Mouse (Mus musculus): ENCODE data around the gene Banp. TPM values are rescaled to one million over a fixed set of nuclear protein-coding genes. Genes with fewer than 3 reads are reported as not detected.

The Banp gene
- polyA plus RNA-seq, 1 experiment from 2014 or later, result 9.4 TPM

- ATAC-seq, result no peak
- Histone ChIP-seq H3K4me2 (replicated peaks; ENCODE audit: low read depth) (no peak overlapping the region), H3K27ac (ENCODE audit: low read depth, low read length) (no peak overlapping the region), H3K4me3 (ENCODE audit: low read depth, low read length) (no peak overlapping the region), H3K9me3 (ENCODE audit: control insufficient read depth) (no peaks in the 10 kb centered on the region), H3K9ac (ENCODE audit: low read depth, low read length) (no peak overlapping the region), H3K36me3 (ENCODE audit: control insufficient read depth, insufficient read depth) (peaks cover 42% of the 10 kb centered on the region), H3K4me1 (replicated peaks; ENCODE audit: control insufficient read depth, insufficient read depth, low read length) (no peaks in the 10 kb centered on the region), H3K27me3 (replicated peaks; ENCODE audit: control insufficient read depth, insufficient read depth, low read length) (no peaks in the 10 kb centered on the region)
- TF ChIP-seq CTCF (IDR thresholded peaks at IDR 0.05; ENCODE audit: low read depth), result no peak
- 76% methylated on average over 4 of the region's 4 CpGs for WGBS
These were observed 73.2 kb downstream of the Banp start for GRCm38 (mm10) chr8:122022705-122023104.

GRCm38 (mm10) chr8:122025546-122025945, 76.0 kb downstream of the Banp start:
- Histone ChIP-seq H3K4me2 (replicated peaks; ENCODE audit: low read depth) (no peak overlapping the region), H3K4me3 (ENCODE audit: low read depth, low read length) (no peak overlapping the region), H3K27ac (ENCODE audit: low read depth, low read length) (no peak overlapping the region), H3K9ac (ENCODE audit: low read depth, low read length) (no peak overlapping the region), H3K9me3 (ENCODE audit: control insufficient read depth) (no peaks in the 10 kb centered on the region), H3K27me3 (replicated peaks; ENCODE audit: control insufficient read depth, insufficient read depth, low read length) (no peaks in the 10 kb centered on the region), H3K36me3 (ENCODE audit: control insufficient read depth, insufficient read depth) (peaks cover 42% of the 10 kb centered on the region), H3K4me1 (replicated peaks; ENCODE audit: control insufficient read depth, insufficient read depth, low read length) (no peaks in the 10 kb centered on the region)
- TF ChIP-seq CTCF (IDR thresholded peaks at IDR 0.05; ENCODE audit: low read depth), result no peak
- 92% methylated on average over 9 of the region's 9 CpGs for WGBS
- no peak for ATAC-seq

- WGBS, result 69% methylated on average over 4 of the region's 4 CpGs
These were observed 78.6 kb downstream of the Banp start for GRCm38 (mm10) chr8:122028116-122028515.

DNA sequence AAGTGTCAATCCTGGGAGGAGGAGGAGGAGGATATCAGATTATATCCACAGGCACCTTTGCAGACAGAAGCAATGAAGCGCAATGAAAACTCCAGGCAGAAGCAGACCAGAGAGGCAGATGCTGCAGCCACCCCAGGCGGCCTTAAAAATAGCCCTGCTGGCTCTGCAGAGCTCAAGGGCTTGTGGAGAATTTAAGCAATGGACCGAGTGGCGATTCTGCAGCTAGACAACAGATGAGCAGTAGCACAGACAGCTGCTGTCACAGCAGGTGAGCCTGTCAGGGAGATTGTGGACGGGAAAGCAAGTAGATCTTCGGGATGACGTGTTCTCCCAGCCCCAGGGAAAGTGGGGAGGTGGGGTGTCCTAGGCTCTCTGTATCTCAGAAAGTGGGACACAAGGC, 81.4 kb downstream of the Banp start:
- Histone ChIP-seq H3K27ac (ENCODE audit: low read depth, low read length) (no peak overlapping the region), H3K9me3 (ENCODE audit: control insufficient read depth) (no peaks in the 10 kb centered on the region), H3K27me3 (replicated peaks; ENCODE audit: control insufficient read depth, insufficient read depth, low read length) (no peaks in the 10 kb centered on the region), H3K36me3 (ENCODE audit: control insufficient read depth, insufficient read depth) (peaks cover 11% of the 10 kb centered on the region; the same call in 1 of the 2 replicates), H3K9ac (ENCODE audit: low read depth, low read length) (no peak overlapping the region), H3K4me3 (ENCODE audit: low read depth, low read length) (no peak overlapping the region), H3K4me1 (replicated peaks; ENCODE audit: control insufficient read depth, insufficient read depth, low read length) (no peaks in the 10 kb centered on the region), H3K4me2 (replicated peaks; ENCODE audit: low read depth) (no peak overlapping the region)
- TF ChIP-seq CTCF (IDR thresholded peaks at IDR 0.05; ENCODE audit: low read depth), result no peak
- no peak for ATAC-seq
- 79% methylated on average over 7 of the region's 7 CpGs for WGBS

More at GRCm38 (mm10) chr8:122028116-122028515, 78.6 kb downstream of the Banp start:
- H3K4me2 ChIP-seq (replicated peaks; ENCODE audit: low read depth), result no peak overlapping the region
- no peaks in the 10 kb centered on the region for H3K9me3 ChIP-seq (ENCODE audit: control insufficient read depth)
- H3K36me3 ChIP-seq (ENCODE audit: control insufficient read depth, insufficient read depth), result peaks cover 37% of the 10 kb centered on the region
- H3K4me1 ChIP-seq (replicated peaks; ENCODE audit: control insufficient read depth, insufficient read depth, low read length), result no peaks in the 10 kb centered on the region
- no peak overlapping the region for H3K4me3 ChIP-seq (ENCODE audit: low read depth, low read length)
- H3K27ac ChIP-seq (ENCODE audit: low read depth, low read length), result no peak overlapping the region
- no peak overlapping the region for H3K9ac ChIP-seq (ENCODE audit: low read depth, low read length)
- no peak for TF ChIP-seq CTCF (IDR thresholded peaks at IDR 0.05; ENCODE audit: low read depth)
- no peaks in the 10 kb centered on the region for H3K27me3 ChIP-seq (replicated peaks; ENCODE audit: control insufficient read depth, insufficient read depth, low read length)
- ATAC-seq, result no peak

DNA sequence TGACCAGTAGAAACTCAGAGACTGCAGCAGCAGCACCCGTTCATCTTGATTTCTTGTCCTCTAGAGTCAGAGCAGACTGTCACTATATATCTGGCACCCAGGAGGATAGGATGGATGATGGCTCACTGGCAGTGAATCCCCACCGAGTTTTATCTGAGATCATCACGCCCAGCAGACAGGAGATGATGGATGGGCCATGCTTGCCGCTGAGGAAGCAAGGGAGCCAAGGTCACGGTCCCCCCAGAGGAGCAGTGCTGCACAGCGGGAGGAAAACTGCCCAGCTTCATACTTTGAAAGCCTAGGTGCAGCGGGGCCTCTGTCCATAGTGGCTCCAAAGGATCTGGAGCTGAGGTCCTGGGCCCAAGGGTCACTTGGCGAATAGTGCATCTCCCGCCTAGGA, 83.2 kb downstream of the Banp start:
- ATAC-seq, result no peak
- no peak overlapping the region for H3K4me3 ChIP-seq (ENCODE audit: low read depth, low read length)
- 30% methylated on average over 9 of the region's 9 CpGs for WGBS
- no peaks in the 10 kb centered on the region for H3K9me3 ChIP-seq (ENCODE audit: control insufficient read depth)
- H3K27me3 ChIP-seq (replicated peaks; ENCODE audit: control insufficient read depth, insufficient read depth, low read length), result no peaks in the 10 kb centered on the region
- H3K4me2 ChIP-seq (replicated peaks; ENCODE audit: low read depth), result no peak overlapping the region
- no peak overlapping the region for H3K27ac ChIP-seq (ENCODE audit: low read depth, low read length)
- H3K4me1 ChIP-seq (replicated peaks; ENCODE audit: control insufficient read depth, insufficient read depth, low read length), result no peaks in the 10 kb centered on the region
- TF ChIP-seq CTCF (IDR thresholded peaks at IDR 0.05; ENCODE audit: low read depth), result no peak
- H3K36me3 ChIP-seq (ENCODE audit: control insufficient read depth, insufficient read depth), result no peaks in the 10 kb centered on the region
- no peak overlapping the region for H3K9ac ChIP-seq (ENCODE audit: low read depth, low read length)

- Histone ChIP-seq H3K36me3 (ENCODE audit: control insufficient read depth, insufficient read depth) (no peaks in the 10 kb centered on the region), H3K27ac (ENCODE audit: low read depth, low read length) (no peak overlapping the region), H3K27me3 (replicated peaks; ENCODE audit: control insufficient read depth, insufficient read depth, low read length) (no peaks in the 10 kb centered on the region), H3K4me2 (replicated peaks; ENCODE audit: low read depth) (no peak overlapping the region), H3K4me1 (replicated peaks; ENCODE audit: control insufficient read depth, insufficient read depth, low read length) (no peaks in the 10 kb centered on the region), H3K4me3 (ENCODE audit: low read depth, low read length) (no peak overlapping the region), H3K9me3 (ENCODE audit: control insufficient read depth) (no peaks in the 10 kb centered on the region), H3K9ac (ENCODE audit: low read depth, low read length) (no peak overlapping the region)
- 74% methylated on average over 7 of the region's 7 CpGs for WGBS
- TF ChIP-seq CTCF (IDR thresholded peaks at IDR 0.05; ENCODE audit: low read depth), result no peak
- no peak for ATAC-seq
These were observed 86.0 kb downstream of the Banp start for GRCm38 (mm10) chr8:122035543-122035942.

DNA sequence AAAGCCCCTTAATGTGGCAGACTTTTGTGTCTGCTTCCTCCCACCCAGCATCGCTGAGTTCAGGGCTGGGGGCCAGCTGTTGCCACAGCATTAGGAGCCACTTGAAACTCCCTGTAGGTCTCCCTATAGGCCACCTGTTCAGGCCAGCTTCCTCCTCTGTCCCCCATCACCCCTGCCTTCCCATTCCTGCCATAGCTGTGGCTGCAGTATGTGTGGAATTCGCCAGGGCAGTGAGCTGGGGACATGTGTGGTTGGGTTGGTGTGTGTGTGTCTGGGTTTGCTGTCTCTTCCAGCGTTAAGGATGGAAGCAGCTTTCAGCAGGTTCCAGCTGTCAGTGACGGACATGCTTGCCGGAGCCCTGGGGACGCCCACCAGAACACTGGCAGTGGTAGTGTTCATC, 86.8 kb downstream of the Banp start:
- Histone ChIP-seq H3K36me3 (ENCODE audit: control insufficient read depth, insufficient read depth) (no peaks in the 10 kb centered on the region), H3K27me3 (replicated peaks; ENCODE audit: control insufficient read depth, insufficient read depth, low read length) (no peaks in the 10 kb centered on the region), H3K4me3 (ENCODE audit: low read depth, low read length) (no peak overlapping the region), H3K9me3 (ENCODE audit: control insufficient read depth) (no peaks in the 10 kb centered on the region), H3K4me1 (replicated peaks; ENCODE audit: control insufficient read depth, insufficient read depth, low read length) (no peaks in the 10 kb centered on the region), H3K9ac (ENCODE audit: low read depth, low read length) (no peak overlapping the region), H3K27ac (ENCODE audit: low read depth, low read length) (no peak overlapping the region), H3K4me2 (replicated peaks; ENCODE audit: low read depth) (no peak overlapping the region)
- TF ChIP-seq CTCF (IDR thresholded peaks at IDR 0.05; ENCODE audit: low read depth), result no peak
- ATAC-seq, result no peak
- WGBS, result 75% methylated on average over 6 of the region's 6 CpGs

Measured in intestine, postnatal 0 days (tissue).